Mouse (Mus musculus): Measurements from ENCODE around the gene Fam160a2. TPM values are rescaled to one million over a fixed set of nuclear protein-coding genes. Genes with fewer than 3 reads are reported as not detected.

The Fam160a2 gene
- polyA plus RNA-seq (2012), result 41.2 and 52.9 TPM in 2 replicates

DNA sequence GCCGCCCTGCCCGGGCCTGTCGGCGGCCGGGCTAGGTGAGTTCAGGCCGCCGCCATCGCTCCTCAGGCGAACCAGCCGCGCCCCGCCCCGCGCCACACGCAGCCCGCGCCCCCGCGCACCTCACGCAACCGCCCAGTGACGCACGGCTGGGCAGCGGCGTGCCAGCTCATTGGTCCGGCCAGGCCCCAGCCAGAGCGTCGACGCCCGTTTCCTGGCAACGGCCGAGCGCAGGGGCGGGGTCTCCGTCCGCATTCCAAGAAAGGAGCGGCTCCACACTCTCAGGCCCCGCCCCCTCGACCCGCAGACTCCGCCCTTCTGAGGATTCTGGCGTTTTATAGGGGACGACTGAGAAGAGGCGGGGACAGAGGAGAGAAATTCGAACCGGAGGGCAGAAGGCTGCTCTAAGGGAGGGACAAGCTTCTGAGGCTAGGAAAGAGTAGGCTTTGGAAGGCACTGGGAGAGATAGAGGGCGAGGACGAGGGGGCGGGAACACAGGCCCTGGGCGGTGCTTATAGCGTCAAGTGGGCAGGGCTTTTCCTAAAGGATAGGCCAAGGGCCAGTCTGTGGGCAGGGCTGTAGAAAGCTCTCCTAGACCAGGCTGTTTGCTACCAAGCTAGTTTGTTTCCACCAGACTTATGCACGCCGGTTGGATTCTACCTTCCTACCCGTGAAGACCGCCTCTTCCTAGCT, at the start of gene Fam160a2:
Gene Fam160a2 (minus strand): TSS at position 120 of the 690 bp plus-strand sequence.

DNA sequence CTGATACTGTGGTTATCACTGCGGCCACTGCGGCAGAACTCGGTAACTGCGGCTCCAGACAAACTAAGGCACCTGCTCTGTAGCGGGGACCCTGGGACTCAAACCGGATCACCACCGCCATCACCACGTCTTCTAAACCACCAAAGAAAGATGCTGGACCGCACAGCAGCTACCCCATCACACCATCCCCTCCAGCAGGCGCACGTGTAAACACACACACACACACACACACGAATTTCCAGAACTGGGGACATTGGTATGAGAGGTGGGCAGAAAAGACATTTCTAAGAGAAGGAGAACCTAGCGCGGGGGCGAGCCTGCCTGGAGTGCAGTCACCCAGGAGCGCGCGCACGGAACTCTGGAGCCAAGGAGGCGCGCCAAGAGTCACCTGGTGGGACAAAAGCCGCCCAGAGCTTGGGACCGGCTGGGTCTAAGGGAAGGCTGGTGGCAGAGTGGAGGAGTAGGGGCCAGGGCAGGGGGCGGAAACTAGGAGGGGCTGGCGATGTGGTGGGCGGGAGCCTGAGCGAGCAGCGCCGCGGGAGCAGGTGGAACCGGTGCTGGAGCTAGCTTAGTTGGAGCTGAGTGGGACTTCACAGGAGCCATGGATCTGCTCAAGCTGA, 25.7 kb upstream of the Fam160a2 start, which contains the start of gene Cckbr:
Gene Cckbr (plus strand): TSS at position 308 of the 620 bp plus-strand sequence.

DNA sequence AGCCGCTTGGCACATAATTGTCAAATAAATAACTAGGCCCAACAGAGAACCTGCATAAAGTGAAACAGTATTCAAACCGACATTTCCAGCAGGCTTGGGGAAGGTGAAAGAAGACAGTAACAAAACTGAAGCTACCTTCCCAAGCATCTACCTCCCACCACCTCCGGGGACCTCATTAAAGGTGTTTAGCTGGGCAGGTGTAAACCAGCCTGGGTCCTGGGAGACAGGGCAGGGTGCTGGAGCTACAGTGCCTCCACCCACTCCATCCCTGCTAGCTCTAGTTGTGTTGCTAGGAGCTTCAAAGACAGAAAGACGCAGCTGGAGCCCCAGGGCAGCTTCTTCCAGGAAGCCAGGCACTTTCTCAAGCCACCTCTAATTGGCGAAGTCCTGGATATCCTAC, 4.4 kb upstream of the Fam160a2 start, which contains the start of gene Cnga4:
Gene Cnga4 (plus strand): TSS at position 301 of the 400 bp plus-strand sequence.

DNA sequence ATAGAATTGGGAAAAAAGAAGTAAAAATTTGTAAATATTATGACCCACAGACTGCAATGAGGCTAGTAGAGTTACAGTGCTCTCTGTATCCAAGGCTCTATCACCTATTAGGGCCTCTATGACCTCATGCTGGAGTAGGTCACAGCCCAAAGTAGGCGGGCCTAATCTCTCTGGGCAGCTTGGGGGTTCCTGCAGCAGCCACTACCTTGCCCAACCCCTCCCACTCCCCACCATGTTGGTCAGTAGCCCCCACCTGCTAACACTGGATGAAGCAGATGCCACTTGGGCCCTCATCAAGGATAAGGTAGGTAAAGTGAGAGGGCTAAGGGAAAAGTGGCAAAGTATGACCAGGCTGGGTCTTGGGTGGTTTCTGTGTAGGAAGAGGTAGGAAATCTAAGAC, 25.0 kb downstream of the Fam160a2 start, which contains the start of gene Gm5901:
Gene Gm5901 (plus strand): TSS at position 173 of the 400 bp plus-strand sequence.

DNA sequence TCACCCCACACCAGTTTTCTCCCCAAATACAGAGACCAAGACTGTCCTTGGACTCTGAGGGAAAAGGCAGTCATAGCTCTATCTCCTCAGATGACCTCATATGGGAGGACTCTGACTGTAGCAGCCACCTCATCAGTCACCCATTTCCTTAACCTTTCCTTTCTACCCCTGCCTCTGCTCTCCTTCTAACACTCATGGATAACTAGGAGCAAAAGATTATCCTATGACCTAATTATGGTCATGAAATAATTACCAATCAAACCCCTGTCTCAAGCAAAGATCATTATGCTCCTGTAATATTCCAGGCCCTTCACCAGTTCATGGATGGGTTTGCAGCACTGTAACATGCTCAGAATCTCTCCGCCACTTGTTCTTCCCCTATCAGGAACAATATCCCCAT, 31.9 kb downstream of the Fam160a2 start, which contains the start of gene Olfr692:
Gene Olfr692 (plus strand): TSS at position 301 of the 400 bp plus-strand sequence.

DNA sequence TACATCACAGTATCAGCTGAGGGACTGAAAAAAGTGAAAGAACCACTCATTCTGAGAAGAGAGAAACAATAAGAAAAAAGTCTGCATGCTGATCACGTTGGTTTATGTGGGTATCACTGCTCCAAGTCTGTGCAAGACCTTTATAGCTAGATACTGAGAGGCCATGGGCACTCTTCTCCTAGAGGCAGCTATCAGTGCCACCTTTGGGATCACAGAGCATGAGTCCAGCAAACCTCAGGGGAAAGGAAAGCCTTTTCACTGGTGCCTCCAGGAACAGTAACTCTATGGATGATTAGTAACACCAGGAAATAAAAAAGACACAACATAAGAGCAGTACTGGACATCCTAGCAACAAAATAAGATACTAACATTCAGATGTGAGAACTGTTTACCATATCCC, 57.7 kb downstream of the Fam160a2 start, which contains the start of gene Olfr691:
Gene Olfr691 (minus strand): TSS at position 101 of the 400 bp plus-strand sequence.

DNA sequence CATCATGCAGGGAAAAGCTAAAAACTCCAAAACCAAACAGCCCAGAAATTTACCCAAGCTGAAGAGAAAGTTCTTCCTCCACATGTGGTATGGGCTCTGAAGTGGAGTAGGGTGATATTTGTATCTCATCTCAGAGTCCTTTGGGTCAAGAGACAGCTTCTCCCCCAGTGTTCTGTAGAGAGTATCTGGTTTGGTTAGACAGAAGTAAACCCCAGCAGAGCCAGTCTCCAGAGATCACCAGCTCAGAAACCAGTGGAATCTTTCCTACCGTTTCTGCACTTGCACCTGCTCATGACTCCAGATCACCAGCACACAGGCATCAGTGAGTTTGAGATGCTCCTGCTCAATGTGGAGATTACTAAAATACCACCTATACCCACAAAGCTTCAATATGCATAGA, 65.8 kb downstream of the Fam160a2 start, which contains the start of gene Olfr690:
Gene Olfr690 (minus strand): TSS at position 101 of the 400 bp plus-strand sequence.

Other genes starting within 250 kb of the Fam160a2 start
- 0.08 TPM in 1 of 2 replicates, not detected in the other for gene Olfr684, start 236.4 kb downstream of the Fam160a2 start, polyA plus RNA-seq (2012)
- gene Olfr685, start 214.0 kb downstream of the Fam160a2 start, polyA plus RNA-seq (2012), result 0.06 TPM in 1 of 2 replicates, not detected in the other
- not detected in 2 replicates for gene Olfr686, start 192.6 kb downstream of the Fam160a2 start, polyA plus RNA-seq (2012)
- not detected in 2 replicates for gene Olfr688, start 112.0 kb downstream of the Fam160a2 start, polyA plus RNA-seq (2012)
- gene Olfr689, start 88.9 kb downstream of the Fam160a2 start, polyA plus RNA-seq (2012), result not detected in 2 replicates
- not detected in 2 replicates for gene Olfr690, start 66.0 kb downstream of the Fam160a2 start, polyA plus RNA-seq (2012)
- not detected in 2 replicates for gene Olfr691, start 57.8 kb downstream of the Fam160a2 start, polyA plus RNA-seq (2012)
- not detected in 2 replicates for gene Olfr692, start 31.8 kb downstream of the Fam160a2 start, polyA plus RNA-seq (2012)
- not detected in 2 replicates for gene Gm5901, start 25.0 kb downstream of the Fam160a2 start, polyA plus RNA-seq (2012)
- gene Cnga4, start 4.5 kb upstream of the Fam160a2 start, polyA plus RNA-seq (2012), result 0.06 TPM in 1 of 2 replicates, not detected in the other
- gene Cckbr, start 25.7 kb upstream of the Fam160a2 start, polyA plus RNA-seq (2012), result not detected in 2 replicates
- 2.5 and 4.2 TPM in 2 replicates for gene Cavin3, start 82.2 kb upstream of the Fam160a2 start, polyA plus RNA-seq (2012)
- 18.2 and 20.3 TPM in 2 replicates for gene Smpd1, start 154.3 kb upstream of the Fam160a2 start, polyA plus RNA-seq (2012)
- gene Apbb1, start 181.6 kb upstream of the Fam160a2 start, polyA plus RNA-seq (2012), result 0.54 and 1.1 TPM in 2 replicates
- gene Hpx, start 200.1 kb upstream of the Fam160a2 start, polyA plus RNA-seq (2012), result not detected in 2 replicates
- 10.2 and 10.6 TPM in 2 replicates for gene Trim3, start 233.5 kb upstream of the Fam160a2 start, polyA plus RNA-seq (2012)
- gene Timm10b, start 240.0 kb upstream of the Fam160a2 start, polyA plus RNA-seq (2012), result 178 and 270 TPM in 2 replicates
- gene Arfip2, start 240.4 kb upstream of the Fam160a2 start, polyA plus RNA-seq (2012), result 80.3 and 83.8 TPM in 2 replicates
- gene Gm45799, start 240.5 kb upstream of the Fam160a2 start, polyA plus RNA-seq (2012), result 87.9 and 116 TPM in 2 replicates

All from megakaryocyte-erythroid progenitor cell, adult 5 weeks (primary cell).